Mouse (Mus musculus): ENCODE measurements around the gene Ptprk.

- no peak for TF ChIP-seq POLR2A (IDR thresholded peaks at IDR 0.05; ENCODE audit: control insufficient read depth, low read depth, low read length)
- no peak for TF ChIP-seq CTCF (IDR thresholded peaks at IDR 0.05; ENCODE audit: control insufficient read depth, insufficient read depth, insufficient replicate concordance, low read depth, low read length)
These were observed 70.7 kb downstream of the Ptprk start for GRCm38 (mm10) chr10:28145326-28145725.
